Mouse (Mus musculus) embryonic fibroblast, embryonic 13.5 days (primary cell): ENCODE data around the gene Akt2.

Experiments used
- CTCF ChIP-seq: IDR thresholded peaks from 2 replicates; pipeline ENCODE4 v1.5.1; 2011; ENCODE audit warnings: mild to moderate bottlenecking, control low read depth, low read length, moderate library complexity, borderline replicate concordance; ENCODE audit not compliant: insufficient read depth
- POLR2A ChIP-seq: IDR thresholded peaks from 2 replicates; pipeline ENCODE4 v1.6.1; 2011; ENCODE audit warnings: low read depth, mild to moderate bottlenecking, control low read depth, low read length, moderate library complexity

DNA sequence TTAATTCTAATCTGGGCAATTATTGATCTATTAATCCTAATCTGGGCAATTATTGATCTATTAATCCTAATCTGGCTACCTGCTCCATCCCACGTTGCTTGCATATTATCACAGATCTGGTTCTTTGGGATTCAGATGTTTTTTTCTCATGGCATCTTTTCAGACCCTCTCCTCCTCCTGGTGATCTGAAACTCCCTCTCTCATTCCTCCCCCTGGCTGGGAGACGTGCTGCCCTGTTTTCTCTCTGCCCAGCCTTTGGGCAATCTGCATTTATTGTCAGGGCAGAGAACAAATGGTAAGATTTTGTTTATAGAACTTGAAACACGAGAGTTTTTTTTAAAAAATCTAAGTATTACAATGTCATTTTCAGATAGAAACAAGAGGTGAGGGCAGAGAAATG, 96.5 kb downstream of the Akt2 start:
- no peak for TF ChIP-seq CTCF
- TF ChIP-seq POLR2A = no peak
